Mouse (Mus musculus): ENCODE data around the gene Tcstv1.
"Not testable (repeated sequence)": the region's sequence is repeated elsewhere in the genome, so short reads cannot be mapped to it uniquely, and the experiment has no call there.

GRCm38 (mm10) chr13:119886896-119887295 is 7.7 kb downstream of the Tcstv1 start:
- TF ChIP-seq CTCF (IDR thresholded peaks at IDR 0.05; ENCODE audit: insufficient read depth, low read length); POLR2A (IDR thresholded peaks at IDR 0.05; ENCODE audit: borderline replicate concordance, extremely low read depth, low read depth, low read length): not testable (repeated sequence)

All from lung, adult 2 months (tissue).